Mouse (Mus musculus) olfactory bulb, adult 2 months (tissue): ENCODE results near the gene Specc1l.

Experiments used
- CTCF ChIP-seq: fragments of 200-500 bp; IDR thresholded peaks from 2 replicates; pipeline ENCODE4 v1.5.1; 2012; ENCODE audit warnings: low read depth, mild to moderate bottlenecking, low read length, moderate library complexity; ENCODE audit not compliant: insufficient read depth
- POLR2A ChIP-seq: fragments of 200-500 bp; IDR thresholded peaks from 2 replicates; pipeline ENCODE4 v1.6.1; 2012; ENCODE audit warnings: mild to moderate bottlenecking, low read depth, low read length, moderate library complexity; ENCODE audit not compliant: insufficient read depth

- no peak for TF ChIP-seq CTCF
- no peak for TF ChIP-seq POLR2A
These were observed 64.6 kb downstream of the Specc1l start for GRCm38 (mm10) chr10:75276427-75277013.
